Mouse (Mus musculus) ovary, postnatal 36 days (tissue): Measurements from ENCODE around the gene Man1b1.

Experiments used
- DNase-seq: peaks from one replicate; pipeline ENCODE4 v3.0.0; 2022; ENCODE audit warnings: low spot score, mixed read lengths

Man1b1 gene

GRCm38 (mm10) chr2:25364313-25364712 is 32.2 kb downstream of the Man1b1 start:
- DNase-seq = no peak

- no peak for DNase-seq
Measured at GRCm38 (mm10) chr2:25364761-25365090, 32.6 kb downstream of the Man1b1 start.

GRCm38 (mm10) chr2:25365091-25365761 is 33.1 kb downstream of the Man1b1 start, which contains the start of gene Uap1l1:
Gene Uap1l1 (minus strand): TSS chr2:25365682.
- peak; percentile 81 for DNase-seq

- no peak for DNase-seq
Measured at GRCm38 (mm10) chr2:25369996-25370395, 37.9 kb downstream of the Man1b1 start.

- peak; percentile 81 for DNase-seq
Measured at GRCm38 (mm10) chr2:25371764-25372643, 39.9 kb downstream of the Man1b1 start, which contains the start of gene Sapcd2. Gene Sapcd2 (plus strand): TSS chr2:25372321.

GRCm38 (mm10) chr2:25372644-25373391 is 40.7 kb downstream of the Man1b1 start:
- DNase-seq = no peak

DNA sequence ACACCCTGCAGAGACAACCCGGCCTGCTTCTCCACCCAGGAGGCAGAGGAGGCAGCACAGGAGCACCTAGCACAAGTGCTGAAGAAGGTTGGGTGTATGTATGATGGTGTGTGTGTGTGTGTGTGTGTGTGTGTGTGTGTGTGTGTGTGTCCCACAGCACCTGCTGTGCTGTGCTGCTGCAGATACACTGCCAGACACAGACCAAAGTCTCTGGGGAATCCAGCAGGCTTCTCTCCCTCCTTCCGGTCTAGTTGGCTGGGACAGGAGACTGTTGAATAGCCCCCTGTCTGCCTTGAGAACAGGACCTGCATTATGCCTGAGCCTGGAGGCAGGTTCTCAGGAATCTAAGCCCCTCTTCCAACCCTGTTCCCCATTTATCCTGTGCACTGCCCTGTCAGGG is 41.3 kb downstream of the Man1b1 start:
- DNase-seq = no peak

DNA sequence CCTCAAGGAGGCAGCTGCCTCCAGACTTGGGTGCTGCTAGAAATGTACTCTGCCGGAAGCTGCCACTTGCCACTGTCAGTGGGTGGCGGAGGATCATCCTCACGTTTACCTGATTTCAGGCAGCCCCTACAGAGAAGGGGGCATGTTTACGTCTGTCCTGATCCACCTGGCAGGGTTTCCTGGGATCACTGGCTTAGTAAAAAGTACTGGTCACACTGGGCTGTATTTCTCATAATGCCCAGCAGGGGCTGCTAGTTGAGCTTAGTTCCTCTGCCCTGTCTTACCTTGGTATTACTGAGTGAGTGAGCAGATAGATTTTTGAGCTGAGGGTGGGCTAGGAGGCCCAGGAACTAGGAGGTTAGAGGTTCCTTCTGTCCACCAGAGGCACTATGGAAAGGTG is 44.5 kb downstream of the Man1b1 start:
- DNase-seq = no peak

- no peak for DNase-seq
Measured at GRCm38 (mm10) chr2:25384492-25384891, 52.4 kb downstream of the Man1b1 start.

- DNase-seq = no peak
Measured at GRCm38 (mm10) chr2:25391266-25391665, 59.1 kb downstream of the Man1b1 start.

- peak; percentile 30 for DNase-seq
Measured at GRCm38 (mm10) chr2:25394281-25395221, 62.4 kb downstream of the Man1b1 start.

GRCm38 (mm10) chr2:25395721-25396596 is 63.8 kb downstream of the Man1b1 start, which contains the start of gene Entpd2:
Gene Entpd2 (plus strand): TSS chr2:25395874.
- peak; percentile 37 for DNase-seq

GRCm38 (mm10) chr2:25396597-25396983 is 64.5 kb downstream of the Man1b1 start:
- peak; percentile 38 for DNase-seq

GRCm38 (mm10) chr2:25397010-25397409 is 64.9 kb downstream of the Man1b1 start:
- no peak for DNase-seq

DNA sequence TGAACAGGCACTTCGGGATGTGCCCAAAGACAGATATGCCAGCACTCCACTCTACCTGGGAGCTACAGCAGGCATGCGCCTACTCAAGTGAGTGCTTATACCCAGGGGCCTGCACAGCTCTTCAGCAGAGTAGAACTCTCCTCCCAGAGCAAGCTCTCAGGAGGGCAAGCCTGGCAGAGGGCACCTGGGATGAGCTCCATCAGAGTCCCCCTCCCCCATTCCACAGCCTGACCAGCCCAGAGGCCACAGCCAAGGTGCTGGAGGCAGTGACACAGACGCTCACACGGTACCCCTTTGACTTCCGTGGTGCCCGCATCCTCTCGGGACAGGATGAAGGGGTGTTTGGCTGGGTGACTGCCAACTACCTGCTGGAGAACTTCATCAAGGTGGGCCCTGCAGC is 65.9 kb downstream of the Man1b1 start:
- no peak for DNase-seq

DNA sequence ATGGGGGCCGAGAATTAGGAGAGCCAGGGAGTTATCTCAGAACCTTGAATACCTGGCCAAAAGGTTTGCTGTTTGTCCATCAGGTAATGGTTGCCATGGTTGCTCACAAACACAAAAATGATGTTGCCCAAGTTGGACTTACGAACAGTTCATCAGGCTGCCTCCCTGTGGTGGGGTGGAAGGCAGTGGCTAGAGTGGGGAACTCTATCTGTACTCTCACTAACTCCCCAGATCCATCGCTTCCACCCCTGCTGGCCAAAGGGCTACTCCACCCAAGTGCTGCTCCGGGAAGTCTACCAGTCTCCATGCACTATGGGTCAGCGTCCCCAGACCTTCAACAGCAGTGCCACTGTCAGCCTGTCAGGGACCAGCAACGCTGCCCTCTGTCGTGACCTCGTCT is 66.9 kb downstream of the Man1b1 start, which contains the start of gene Npdc1:
Gene Npdc1, plus strand, starts transcription at position 301 of the 400 bp plus-strand sequence.
- no peak for DNase-seq

DNA sequence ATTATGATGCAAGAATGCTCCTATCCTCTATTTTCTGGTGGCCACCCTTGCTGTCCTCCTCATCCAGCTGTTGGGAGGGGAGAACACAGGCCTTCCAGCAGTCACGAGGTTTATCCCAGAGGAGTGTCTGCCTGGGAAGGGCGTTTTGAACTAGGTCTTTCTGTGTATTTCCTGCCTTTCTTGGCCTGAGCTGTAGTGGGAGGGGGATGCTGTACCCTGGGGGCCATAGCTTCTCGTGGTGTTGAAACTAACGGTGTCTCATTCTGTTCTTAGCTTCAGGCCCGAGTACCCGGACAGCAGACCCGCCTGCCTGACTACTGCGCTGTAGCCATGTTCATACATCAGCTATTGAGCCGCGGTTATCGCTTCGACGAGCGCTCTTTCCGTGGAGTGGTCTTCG is 68.2 kb downstream of the Man1b1 start:
- no peak for DNase-seq

DNA sequence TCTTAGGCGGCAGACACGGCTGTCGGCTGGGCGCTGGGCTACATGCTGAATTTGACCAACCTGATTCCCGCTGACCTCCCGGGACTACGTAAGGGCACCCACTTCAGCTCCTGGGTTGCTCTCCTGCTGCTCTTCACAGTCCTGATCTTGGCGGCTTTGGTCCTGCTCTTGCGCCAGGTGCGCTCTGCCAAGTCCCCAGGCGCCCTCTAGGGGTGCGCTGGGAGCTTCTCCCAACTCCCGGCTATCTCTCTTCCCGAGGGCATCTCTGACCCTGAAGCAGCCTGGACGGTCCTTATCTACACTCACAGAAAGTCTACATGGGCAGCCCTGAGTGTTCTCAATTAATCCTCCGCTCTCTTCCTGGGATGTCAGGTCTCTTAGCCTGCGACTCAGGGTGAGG is 68.6 kb downstream of the Man1b1 start:
- DNase-seq = peak; percentile 73
